Mouse (Mus musculus) frontal cortex, adult 2 months (tissue): ENCODE data around the gene Map4k5. TPM values are rescaled to one million over a fixed set of nuclear protein-coding genes. Genes with fewer than 3 reads are reported as not detected.

Experiments
- DNase-seq, 2 experiments: peaks; one replicate each; pipeline ENCODE4 v3.0.0; 2022; ENCODE audit warnings: low spot score in 1 of 2; ENCODE audit errors: extremely low spot score in 1 of 2
- polyA plus RNA-seq: library from polyadenylated mRNA; depleted of rRNA; stranded (reverse); fragments of >200 nt; gene quantifications from 2 replicates; pipeline ENCODE4 v1.2.3, GENCODE M21; 2012

Gene Map4k5
- polyA plus RNA-seq, 1 experiment: 28.8 TPM

DNA sequence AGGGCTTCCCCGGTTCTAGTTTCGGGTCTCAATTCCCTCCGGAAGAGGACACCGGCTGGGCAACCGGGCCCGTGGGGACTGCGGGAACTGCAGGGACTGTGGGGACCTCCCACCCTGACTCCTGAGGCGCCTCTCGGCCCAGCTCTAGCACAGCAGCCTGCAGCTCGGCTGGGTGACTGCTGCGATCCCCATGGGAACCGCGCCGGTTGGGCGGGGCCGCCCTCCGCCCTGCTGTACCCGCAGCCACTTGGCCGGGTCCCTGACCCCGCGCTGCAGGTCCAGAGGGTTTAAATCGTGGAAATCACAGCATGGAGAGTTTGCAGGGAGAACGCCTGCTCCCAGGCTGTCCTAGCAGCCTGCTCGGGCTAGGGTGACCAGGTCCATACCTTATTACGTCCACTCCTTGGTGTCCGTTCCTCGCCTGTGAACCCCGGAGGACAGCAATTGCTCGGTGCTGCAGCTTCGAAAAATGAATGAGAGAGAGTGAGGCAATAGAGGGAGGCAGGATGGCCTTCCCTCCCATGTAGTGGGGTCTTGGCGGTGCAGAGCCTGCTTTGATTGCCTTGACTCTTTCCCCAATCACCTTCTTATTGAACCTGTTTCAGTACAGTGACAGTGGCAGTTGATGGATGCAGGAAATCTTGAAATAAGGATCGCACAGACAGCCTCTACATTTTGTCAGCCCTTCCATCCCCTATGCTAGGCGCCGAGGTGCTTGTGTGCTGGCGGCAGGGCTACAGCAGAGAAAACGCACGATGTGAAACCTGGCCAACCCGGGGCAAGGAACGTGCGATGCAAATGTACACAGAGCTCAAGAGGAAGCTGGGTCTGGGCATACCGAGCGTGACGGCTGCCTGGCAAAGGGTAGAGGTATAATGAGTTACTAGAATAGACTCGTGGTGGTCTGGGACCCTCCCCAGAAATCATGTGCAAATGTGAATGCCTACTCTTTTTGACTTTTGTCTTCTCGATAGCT is 102.2 kb downstream of the Map4k5 start, which contains the start of gene Cdkl1:
TSS of gene Cdkl1 (minus strand) at position 738 of the 976 bp plus-strand sequence.
- peak; percentile 42 to 65 for DNase-seq

DNA sequence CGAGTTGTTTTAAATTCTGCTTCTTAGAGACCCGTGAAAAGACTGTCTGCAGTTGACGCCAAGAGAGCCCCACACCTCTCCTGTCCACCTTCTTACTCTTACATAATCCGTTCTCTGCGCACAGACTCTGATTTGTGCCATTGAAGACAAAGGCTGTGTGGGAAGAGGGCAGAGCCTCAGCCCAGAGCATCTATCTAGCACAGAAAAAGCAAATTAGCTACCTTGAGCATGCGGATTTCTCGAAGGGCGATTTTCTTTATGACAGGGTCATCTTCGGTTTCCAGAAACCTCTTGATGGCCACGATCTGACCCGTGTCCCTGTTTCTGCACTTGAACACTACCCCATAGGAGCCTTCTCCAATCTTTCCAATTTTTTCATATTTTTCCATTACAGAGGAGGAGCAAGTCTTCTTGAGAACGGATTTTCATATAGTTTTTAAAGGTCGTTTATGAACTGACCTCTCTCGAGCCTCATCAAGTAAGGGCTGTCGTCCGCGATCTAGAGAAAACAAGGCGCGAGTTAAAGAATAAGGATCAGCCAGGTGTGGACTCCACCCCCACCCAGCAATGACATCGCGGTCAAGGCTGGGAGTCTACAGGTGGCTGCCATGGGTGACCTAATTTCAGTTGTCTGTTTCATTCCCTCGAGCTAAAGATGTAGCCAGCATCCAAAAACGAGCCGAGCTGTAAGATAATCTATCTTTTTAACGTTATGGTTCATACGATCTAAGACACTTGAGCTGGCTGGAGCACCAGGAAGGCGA is 103.1 kb downstream of the Map4k5 start:
- DNase-seq: peak; percentile 11 to 62

DNA sequence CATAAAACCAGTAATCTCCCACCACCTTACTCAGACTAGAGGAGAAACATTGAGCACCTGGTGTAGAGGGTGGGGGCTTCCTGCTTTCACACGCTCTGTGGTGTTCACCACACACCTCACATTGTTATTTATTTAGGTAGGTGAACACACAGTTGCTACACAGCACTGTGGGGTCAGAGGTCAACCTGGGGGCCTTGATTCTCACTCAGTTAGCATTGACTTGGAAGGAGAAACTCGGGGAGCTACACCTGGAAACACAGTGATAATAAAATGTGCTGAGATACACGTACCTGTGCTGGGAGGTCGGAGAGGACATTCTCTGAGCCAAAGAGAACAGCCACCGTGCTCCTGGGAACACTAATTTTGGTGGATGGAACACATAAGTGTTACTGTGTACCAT is 104.6 kb downstream of the Map4k5 start:
- no peak for DNase-seq

DNA sequence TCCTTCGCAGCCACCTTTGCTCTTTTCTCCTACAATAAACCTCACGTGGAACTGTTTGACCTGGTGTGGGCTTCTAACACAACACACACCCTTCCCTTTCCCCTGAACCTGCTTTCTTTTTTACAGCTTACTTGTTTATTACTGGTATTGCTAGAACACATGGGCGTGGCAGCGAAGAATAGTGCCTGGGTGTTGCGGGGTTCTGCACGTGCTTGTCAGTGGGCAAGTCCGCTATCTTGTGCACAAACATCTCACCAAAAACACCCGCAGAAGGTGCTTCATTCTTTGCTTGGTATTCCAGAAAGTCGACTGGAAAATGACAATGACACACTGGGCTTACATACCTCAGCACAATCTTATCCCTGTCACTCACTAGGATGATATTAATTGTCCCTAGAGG is 107.5 kb downstream of the Map4k5 start:
- no peak for DNase-seq

DNA sequence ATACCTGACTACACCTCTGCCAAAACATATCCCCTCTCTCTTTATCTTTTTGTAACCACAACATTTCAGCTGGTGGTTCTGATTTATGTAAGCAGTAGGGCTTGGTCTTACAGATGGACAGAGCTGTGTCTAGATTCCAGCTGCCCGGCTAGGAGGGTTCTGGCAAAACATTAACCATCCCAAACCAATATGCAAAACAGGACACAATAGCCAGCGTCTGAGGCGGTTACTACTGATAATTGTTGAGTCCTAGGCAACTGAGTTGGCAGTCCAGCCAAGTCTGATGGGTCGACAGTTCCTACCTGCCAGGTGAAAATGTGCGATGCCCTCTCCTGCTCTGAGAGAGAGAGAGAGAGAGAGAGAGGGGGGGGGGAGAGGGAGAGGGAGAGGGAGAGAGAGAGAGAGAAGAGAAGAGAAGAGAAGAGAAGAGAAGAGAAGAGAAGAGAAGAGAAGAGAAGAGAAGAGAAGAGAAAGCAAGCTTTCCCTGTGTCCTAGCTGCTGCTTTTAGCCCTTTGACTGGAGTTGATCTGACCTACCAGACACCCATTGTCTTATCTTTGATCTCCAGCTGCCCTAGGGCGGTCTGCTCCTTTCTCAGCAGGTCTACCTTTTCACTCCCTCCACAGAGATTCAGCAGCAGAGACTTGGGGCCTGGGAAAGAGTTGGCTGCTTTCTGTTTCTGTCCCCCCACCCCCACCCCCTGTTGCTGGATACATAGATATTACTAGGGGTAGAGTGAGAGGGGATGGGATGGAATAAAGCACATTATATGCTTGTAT is 109.6 kb downstream of the Map4k5 start:
- no peak for DNase-seq

DNA sequence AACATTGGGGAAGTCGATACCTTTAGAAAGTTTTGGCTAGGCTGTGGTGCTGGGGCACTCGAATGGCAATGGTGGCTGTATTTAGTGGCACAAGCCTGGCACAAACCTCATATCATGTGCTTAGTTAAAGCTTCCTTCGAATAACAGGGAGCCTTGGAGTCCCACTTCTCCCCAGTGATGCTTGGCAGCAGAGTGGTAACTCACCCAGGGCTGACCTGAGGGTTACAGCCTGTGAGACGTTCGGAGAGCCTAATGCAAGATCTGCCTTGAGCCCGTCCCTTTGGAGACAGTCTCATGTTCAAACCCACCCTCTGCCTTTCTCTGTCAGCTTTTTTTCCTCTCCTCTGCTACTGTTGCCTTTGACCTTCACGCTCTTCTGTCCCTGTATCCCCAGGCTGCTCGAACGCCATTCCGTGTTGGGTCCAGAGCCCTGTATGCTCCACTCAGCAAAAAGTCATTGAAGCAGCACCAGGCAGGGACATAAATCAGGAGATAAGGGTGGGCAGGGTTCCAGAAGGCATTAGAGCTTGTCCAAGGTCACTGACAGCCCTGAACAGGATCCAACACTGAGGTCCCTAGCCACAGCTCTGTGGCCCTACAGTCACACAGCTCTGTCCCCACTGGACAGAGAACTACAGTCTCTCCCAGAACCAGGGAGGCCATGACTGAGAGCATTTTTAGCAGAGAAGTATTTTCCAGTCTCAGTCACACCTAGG is 110.9 kb downstream of the Map4k5 start:
- DNase-seq: no peak

DNA sequence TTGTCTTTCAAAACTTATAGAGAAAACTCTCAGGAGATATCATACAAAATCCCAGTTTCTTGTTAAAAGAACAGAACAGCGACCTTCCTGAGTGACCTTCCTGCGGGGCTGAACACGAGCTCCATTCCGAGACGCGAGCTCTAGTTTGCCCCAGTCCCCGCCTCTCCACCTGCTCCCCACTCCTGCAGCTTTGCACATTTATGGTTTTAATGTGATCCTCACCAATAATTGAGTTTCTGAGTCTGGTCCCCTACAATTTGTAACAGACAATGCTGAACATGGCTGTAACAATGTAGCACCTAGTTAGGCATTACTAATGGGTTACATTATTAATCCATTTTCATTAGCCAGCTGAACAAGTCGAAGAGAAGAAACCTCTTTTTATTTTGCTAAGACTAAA is 111.5 kb downstream of the Map4k5 start:
- DNase-seq: no peak

DNA sequence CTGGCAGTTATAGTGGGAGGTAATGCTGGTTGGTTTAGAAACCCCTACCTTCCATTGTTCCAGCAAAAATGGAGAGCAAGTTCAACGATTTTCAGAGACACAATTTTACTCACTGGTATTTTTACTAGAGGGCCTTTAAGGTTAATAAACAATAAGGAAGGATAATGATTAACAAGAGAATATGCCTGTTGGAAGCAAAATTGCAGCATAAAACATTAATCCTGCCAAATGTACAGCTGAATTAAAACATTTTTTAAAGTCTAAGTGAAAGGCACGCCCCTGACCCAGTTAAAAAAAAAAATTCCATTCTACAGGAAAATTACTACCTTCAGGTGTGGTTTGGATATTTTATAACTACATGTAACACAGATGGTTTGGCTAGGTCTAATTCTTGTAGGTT is 115.0 kb downstream of the Map4k5 start:
- no peak for DNase-seq

DNA sequence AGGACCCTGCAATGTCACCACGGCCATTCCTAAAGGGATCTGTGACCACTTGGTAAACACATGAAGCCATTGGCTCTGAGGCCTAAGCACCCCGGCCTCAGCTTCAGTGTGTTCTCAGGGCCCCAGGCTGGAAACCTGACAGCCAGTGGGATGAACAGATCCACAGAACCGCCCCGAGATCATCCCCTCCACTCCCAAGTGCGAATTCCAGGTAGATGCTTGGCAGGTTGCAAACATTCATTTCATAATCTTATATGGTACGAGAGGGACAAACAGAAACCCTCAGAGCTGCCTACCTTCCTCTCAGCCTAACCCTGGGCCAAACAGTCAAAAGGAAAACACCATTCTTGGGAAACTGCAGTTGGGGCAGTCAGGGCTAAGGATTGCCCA is 115.7 kb downstream of the Map4k5 start:
- DNase-seq: no peak

DNA sequence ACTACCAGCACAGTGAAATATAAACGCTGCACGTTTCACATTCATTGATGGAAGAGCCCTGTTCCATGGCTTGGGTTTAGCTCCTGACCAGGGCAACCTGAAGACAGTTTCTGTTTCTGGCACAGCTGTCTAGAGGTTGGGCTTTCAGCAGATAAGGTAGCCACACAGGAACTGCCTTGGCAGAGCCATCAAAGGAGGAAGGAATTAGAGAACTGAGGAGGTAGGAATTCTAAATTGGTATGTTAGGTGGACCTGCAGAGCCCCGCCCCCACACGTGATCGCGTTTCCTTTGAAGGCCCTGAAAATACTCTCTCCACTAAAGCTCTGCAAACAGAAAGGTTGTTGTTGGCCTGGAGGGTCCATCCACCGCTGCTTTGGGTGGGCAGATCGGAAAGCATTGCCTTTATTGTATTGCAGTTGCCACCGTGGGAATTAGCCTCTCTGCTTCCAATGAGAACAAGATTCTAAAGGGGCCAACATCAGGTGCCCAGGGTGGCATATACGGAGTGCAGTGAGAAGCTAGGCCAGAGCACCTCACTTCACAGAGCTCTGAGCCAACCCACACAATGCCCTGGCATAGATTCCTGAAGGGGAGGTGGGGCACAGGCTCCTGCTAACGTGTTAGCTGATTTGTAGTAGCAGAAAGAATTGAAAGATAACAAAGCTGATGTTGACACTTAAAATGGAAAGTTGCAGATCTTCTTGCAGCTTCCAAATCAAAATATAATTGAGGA is 116.2 kb downstream of the Map4k5 start:
- no peak for DNase-seq

DNA sequence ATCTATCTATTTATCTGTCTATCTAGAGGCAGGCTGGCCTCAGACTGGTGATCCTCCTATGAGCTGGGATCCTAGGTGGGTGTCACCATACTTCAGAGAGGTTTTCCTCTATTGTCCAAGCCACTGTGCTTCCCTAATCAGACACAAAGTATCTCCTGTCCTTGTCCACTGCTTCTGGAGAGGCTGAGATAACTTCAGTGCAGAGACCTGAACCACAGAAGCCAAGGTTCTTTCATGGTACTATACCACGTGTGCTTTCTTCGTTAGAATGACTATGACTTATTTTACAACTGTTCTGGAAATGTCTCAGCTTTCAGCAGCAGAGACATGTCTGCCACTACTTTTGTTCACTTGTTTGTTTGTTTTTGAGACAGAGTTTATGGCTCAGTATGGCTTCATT is 124.2 kb downstream of the Map4k5 start:
- no peak for DNase-seq

DNA sequence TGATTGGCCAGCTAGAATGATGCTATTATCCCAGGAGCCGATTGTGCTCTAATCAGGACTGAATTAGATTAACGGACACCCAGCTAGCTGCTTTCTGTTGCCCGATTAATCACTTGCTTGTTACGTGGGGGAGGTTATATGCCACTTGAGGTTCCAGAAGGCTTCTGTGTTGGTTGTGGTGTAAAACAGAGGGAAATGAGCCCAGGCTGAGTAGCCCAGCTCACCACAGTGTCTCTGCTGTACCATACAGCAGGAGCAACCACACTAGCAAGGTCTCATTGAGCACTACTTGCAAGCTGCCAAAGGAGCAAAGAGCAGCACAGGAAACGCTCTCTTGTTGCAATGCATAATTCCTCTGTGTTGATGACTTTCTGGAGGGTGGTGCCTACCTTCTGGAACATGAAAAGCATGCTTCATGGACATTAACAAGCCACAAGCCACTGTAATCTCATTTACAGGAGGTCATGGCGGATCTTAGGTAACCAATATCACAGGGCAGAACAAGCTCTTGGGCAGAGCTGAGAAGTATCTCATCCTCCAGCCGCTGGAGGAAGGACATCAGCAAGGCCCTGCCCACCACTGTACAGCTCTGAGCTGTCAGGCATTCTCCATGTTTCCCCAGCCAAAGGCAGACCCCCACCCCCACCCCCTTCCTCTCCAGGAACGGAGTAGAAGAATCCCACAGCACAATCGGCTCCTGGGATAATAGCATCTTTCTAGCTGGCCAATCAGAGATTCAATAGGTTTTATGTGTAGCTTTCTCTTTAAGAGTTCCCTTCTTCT is 125.3 kb downstream of the Map4k5 start:
- no peak for DNase-seq

DNA sequence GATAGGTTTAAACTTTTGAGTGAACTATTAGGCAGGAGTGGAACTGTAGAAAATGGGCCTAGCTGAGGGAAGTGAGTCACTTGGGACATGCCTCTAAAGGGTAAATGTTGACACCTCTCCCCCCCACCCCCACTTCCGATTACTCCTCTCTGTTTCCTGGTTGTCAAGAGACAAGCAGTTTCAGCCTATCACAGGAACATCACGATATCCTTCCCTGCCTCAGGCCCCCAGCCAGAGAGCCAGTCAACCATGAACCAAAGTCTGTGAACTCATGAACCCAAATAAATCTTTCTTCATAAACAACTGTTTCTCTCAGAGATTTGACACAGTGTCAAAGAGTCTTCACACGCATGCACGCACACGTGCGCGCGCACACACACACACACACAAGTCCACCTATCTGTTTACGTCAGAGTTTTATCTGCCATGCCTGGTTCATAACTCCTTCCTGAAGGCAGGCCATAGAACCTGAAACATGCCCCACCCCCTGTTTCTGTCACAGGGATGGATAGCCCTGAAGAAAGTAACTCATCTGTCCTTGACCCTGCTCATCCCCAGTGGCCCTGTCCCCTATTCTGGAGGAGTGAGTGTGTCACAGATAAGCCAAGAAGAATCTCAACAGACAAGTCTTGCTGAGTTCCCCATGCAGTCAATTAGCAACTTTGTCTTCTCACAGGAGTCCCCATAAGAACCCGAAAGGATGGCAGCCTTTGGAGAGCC is 126.7 kb downstream of the Map4k5 start:
- no peak for DNase-seq

DNA sequence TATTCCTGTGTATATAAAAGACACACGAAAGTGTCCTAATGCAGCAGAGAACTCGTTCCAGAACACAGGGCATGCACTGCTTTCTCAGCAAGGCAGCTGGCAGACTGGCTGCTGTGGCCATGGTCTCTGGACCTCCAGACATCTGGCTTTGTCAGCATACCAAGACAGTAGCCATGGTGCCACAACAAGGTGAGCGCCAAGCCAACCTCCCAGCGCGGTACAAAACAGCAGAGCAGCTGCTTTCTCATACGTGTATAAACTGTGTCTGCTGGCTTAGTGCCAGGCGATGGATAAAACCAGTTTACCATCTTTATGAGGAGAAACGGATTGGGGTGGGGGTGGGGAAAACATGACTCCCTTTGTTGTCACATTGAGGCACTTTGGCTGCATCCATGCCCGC is 127.5 kb downstream of the Map4k5 start:
- DNase-seq: no peak

DNA sequence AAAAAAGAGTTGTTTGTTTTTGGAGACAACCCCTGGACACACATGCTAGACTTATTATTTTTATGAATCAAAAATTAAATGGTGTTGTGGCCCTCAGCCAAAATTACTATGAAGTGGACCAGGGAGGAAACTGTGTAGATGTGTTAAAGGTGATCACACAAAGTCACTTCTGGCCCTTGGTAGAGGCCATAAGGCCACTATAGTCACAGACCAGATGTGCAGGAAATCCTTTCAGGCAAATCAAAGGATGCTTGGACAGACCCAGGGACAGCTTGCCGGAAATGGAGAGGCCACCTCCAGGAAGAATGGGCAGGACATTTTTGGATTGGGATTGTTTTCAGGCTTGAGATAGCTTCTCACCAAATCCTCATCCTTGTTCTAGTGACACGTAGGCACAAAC is 131.4 kb downstream of the Map4k5 start:
- DNase-seq: no peak

DNA sequence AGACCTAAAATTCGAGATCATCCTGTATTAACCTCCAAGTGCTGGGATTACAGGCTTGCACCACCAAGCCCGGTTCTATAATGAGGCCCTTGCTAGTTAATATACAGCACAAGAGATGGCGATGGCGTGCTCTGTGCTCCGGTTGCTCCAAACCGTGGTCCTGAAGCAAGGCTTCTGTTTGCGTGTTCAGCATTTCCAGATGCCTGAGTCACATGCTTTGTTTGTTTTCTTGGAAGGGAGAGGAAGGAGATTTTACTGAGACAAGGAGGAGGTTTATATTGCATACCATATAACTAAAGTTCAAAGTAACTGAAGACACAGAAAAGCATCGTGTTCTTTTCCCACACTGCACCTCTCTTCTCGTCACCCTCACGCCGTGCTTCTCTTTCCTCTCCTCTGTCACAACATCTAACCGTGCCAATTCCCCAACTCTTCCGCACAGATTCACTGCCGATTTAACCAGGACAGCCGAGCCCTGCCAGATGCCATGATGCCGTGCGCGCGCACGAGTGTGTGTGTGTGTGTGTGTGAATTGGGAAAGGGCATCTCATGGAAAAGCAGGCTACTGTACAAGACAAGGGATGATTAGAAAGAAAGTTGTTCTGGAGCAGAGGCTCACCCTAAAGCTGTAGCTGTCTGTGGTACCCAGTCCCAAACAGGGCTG is 132.1 kb downstream of the Map4k5 start:
- DNase-seq: no peak

DNA sequence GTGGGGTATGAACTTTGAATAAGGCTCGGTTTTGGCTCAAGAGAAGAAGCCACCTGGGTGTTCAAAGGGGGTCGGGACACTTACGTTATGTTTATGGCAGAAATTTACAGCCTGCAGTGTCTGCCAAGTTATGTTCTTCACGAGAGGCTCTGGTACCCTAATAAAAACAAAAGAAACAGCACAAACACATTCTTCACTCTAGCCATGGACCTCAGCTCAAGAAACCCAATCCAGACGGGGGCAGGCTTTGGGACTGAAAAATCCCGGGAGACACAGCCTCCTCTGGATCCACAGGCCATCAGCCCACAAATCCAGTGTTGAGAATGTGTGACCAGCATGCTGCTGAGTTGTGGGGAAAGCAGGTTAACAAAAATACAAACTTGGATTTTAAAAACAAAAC is 133.0 kb downstream of the Map4k5 start:
- no peak for DNase-seq
